In the genomic region with DNA sequence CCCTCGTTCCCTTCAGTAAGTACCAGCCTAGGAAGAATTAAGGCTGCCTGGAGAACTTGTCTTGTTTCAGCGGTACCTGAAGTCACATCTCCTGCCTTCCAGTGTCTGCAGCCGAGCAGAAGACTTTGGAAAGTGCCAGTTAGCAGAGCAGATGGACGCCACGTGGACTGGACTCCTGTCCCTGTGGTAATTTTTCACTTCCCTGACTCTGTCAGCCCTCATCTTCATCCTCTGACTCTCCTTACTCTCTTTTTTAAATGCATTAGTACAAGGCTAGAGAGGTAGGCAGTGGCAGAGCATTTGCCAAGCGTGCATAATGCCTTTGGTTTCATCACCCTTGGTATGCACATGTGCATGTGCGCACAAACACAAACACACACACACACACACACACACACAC, we compare ENCODE assay signal across 30 mouse cellular contexts. TPM values are rescaled to one million over a fixed set of nuclear protein-coding genes. Genes with fewer than 3 reads are reported as not detected.
DNase-seq lines count a peak whose midpoint lies in the region; ATAC-seq and TF ChIP-seq lines count a peak whose summit lies in the region.
"Had no signal": no experiment of that assay in that cellular context is flagged by ENCODE, and none has a peak within 500 bp of the region (broad histone marks: within the 10 kb centered on the region; RNA-seq: fewer than 3 reads in every experiment).

No protein-coding gene starts in this region.

- H3K27me3 ChIP-seq in cerebellum, adult 2 months (ENCODE audit: control insufficient read depth, insufficient read depth, low read length): no peaks in the 10 kb centered on the region
- no peaks in the 10 kb centered on the region for H3K27me3 ChIP-seq in stomach, postnatal 0 days (ENCODE audit: control insufficient read depth, insufficient read depth, low read length)
- no peaks in the 10 kb centered on the region for H3K27me3 ChIP-seq in kidney, embryonic 16.5 days (ENCODE audit: insufficient read depth, low read length)
- H3K27me3 ChIP-seq: embryonic facial prominence, embryonic 13.5 days; forebrain, embryonic 15.5 days; heart, embryonic 13.5 days; limb, embryonic 13.5 days; lung, embryonic 15.5 days; neural tube, embryonic 13.5 days had no signal

- WGBS in cerebellum, adult 2 months: 30% methylated on average over 7 of the region's 7 CpGs
- 83% methylated on average over 7 of the region's 7 CpGs for WGBS in stomach, postnatal 0 days
- WGBS in kidney, embryonic 16.5 days: 91% methylated on average over 7 of the region's 7 CpGs

- TF ChIP-seq EP300 in stomach, postnatal 0 days (optimal IDR thresholded peaks at IDR 0.05): no peak

- no peaks in the 10 kb centered on the region for H3K9me3 ChIP-seq in stomach, postnatal 0 days (ENCODE audit: control insufficient read depth, low read length)
- H3K9me3 ChIP-seq in kidney, embryonic 16.5 days (ENCODE audit: low read length): no peaks in the 10 kb centered on the region
- H3K9me3 ChIP-seq: embryonic facial prominence, embryonic 13.5 days; forebrain, embryonic 10.5 days; forebrain, embryonic 15.5 days; heart, embryonic 13.5 days; limb, embryonic 13.5 days; lung, embryonic 15.5 days; neural tube, embryonic 13.5 days had no signal

- no peak overlapping the region for H3K4me2 ChIP-seq in stomach, postnatal 0 days (replicated peaks; ENCODE audit: low read depth)
- H3K4me2 ChIP-seq in kidney, embryonic 16.5 days (replicated peaks; ENCODE audit: low read depth, low read length): no peak overlapping the region
- H3K4me2 ChIP-seq: embryonic facial prominence, embryonic 13.5 days; forebrain, embryonic 15.5 days; heart, embryonic 13.5 days; limb, embryonic 13.5 days; liver, embryonic 11.5 days; lung, embryonic 15.5 days; midbrain, embryonic 11.5 days; neural tube, embryonic 13.5 days had no signal

- H3K36me3 ChIP-seq in stomach, postnatal 0 days (ENCODE audit: control insufficient read depth, insufficient read depth, low read length): no peaks in the 10 kb centered on the region
- no peaks in the 10 kb centered on the region for H3K36me3 ChIP-seq in kidney, embryonic 16.5 days (ENCODE audit: insufficient read depth, low read length)
- H3K36me3 ChIP-seq: embryonic facial prominence, embryonic 13.5 days; forebrain, embryonic 10.5 days; forebrain, embryonic 15.5 days; heart, embryonic 13.5 days; limb, embryonic 13.5 days; lung, embryonic 15.5 days; neural tube, embryonic 13.5 days had no signal

- peak overlapping the region; percentile 98 for H3K27ac ChIP-seq in bone marrow macrophage, adult 2 months (ENCODE audit: insufficient read depth, low read depth, low read length)
- no peak overlapping the region for H3K27ac ChIP-seq in cerebellum, adult 2 months (ENCODE audit: insufficient read depth, low read length)
- no peak overlapping the region for H3K27ac ChIP-seq in stomach, postnatal 0 days (replicated peaks)
- H3K27ac ChIP-seq in kidney, embryonic 16.5 days (ENCODE audit: low read length): no peak overlapping the region
- H3K27ac ChIP-seq: embryonic facial prominence, embryonic 13.5 days; forebrain, embryonic 10.5 days; forebrain, embryonic 15.5 days; gastrocnemius, adult 2 months; heart, adult 2 months; heart, embryonic 13.5 days; limb, embryonic 13.5 days; lung, embryonic 15.5 days; neural tube, embryonic 13.5 days had no signal

- ATAC-seq in stomach, postnatal 0 days (ENCODE audit: low FRiP score, low TSS enrichment): no peak
- ATAC-seq in kidney, embryonic 16.5 days (ENCODE audit: low FRiP score, low TSS enrichment): no peak
- ATAC-seq: activated CD4-positive, CD25-positive, alpha-beta regulatory T cell, adult 4 months; forebrain, embryonic 15.5 days had no signal

- TF ChIP-seq POLR2A in bone marrow macrophage, adult 2 months (IDR thresholded peaks at IDR 0.05; ENCODE audit: borderline replicate concordance, low read depth, low read length): no peak
- no peak for TF ChIP-seq POLR2A in cerebellum, adult 2 months (IDR thresholded peaks at IDR 0.05; ENCODE audit: borderline replicate concordance, insufficient read depth, low read length)

- H3K4me3 ChIP-seq in bone marrow macrophage, adult 2 months (ENCODE audit: insufficient read depth, low read length): no peak overlapping the region
- H3K4me3 ChIP-seq in cerebellum, adult 2 months (replicated peaks; ENCODE audit: insufficient read depth, low read depth, low read length): no peak overlapping the region
- H3K4me3 ChIP-seq in stomach, postnatal 0 days (ENCODE audit: low read depth, low read length): no peak overlapping the region
- no peak overlapping the region for H3K4me3 ChIP-seq in kidney, embryonic 16.5 days (ENCODE audit: low read length)
- H3K4me3 ChIP-seq: embryonic facial prominence, embryonic 13.5 days; forebrain, embryonic 10.5 days; forebrain, embryonic 15.5 days; gastrocnemius, adult 2 months; heart, adult 2 months; heart, embryonic 13.5 days; limb, embryonic 13.5 days; lung, embryonic 15.5 days; neural tube, embryonic 13.5 days had no signal

- DNase-seq in brain, adult 2 months (ENCODE audit: low read depth, low spot score): peak; percentile 61
- peak; percentile 19 to 39 for DNase-seq in cerebellum, adult 2 months
- DNase-seq in cerebellum, postnatal 14 days: peak; percentile 63 to 75
- no peak for DNase-seq in gastrocnemius, postnatal 4 days (ENCODE audit: low spot score in 2 of 2)
- DNase-seq in urinary bladder, postnatal 10 days (ENCODE audit: low spot score): no peak
- DNase-seq in stomach, postnatal 0 days (ENCODE audit: low spot score): no peak
- DNase-seq: adrenal gland, adult 8-10 months; B cell, adult 2 months; gastrocnemius, adult 2 months; gastrocnemius, postnatal 36 days; heart, adult 2 months; heart, postnatal 10 days; kidney, adult 9 months; kidney, postnatal 14 days; layer of hippocampus, adult 9-11 months; right cerebral cortex, postnatal 25 days; thymus, adult 18-20 months; thymus, postnatal 4 days had no signal

- H3K4me1 ChIP-seq in bone marrow macrophage, adult 2 months (ENCODE audit: control insufficient read depth, insufficient read depth, low read length): peaks cover 64% of the 10 kb centered on the region
- 0 out of 2 replicates have a peak, but pooled peaks cover 3% of the 10 kb centered on the region for H3K4me1 ChIP-seq in cerebellum, adult 2 months (ENCODE audit: control insufficient read depth, insufficient read depth, low read length)
- H3K4me1 ChIP-seq in stomach, postnatal 0 days (replicated peaks; ENCODE audit: control insufficient read depth, insufficient read depth): no peaks in the 10 kb centered on the region
- H3K4me1 ChIP-seq in kidney, embryonic 16.5 days (ENCODE audit: insufficient read depth, low read length): 0 out of 2 replicates have a peak, but pooled peaks cover 3% of the 10 kb centered on the region
- H3K4me1 ChIP-seq: embryonic facial prominence, embryonic 13.5 days; forebrain, embryonic 15.5 days; heart, embryonic 13.5 days; limb, embryonic 13.5 days; lung, embryonic 15.5 days; neural tube, embryonic 13.5 days had no signal

- TF ChIP-seq CTCF in bone marrow macrophage, adult 2 months (IDR thresholded peaks at IDR 0.05; ENCODE audit: low read depth, low read length): no peak
- no peak for TF ChIP-seq CTCF in cerebellum, adult 2 months (IDR thresholded peaks at IDR 0.05; ENCODE audit: borderline replicate concordance, insufficient read depth, low read depth, low read length)
- TF ChIP-seq CTCF in stomach, postnatal 0 days (IDR thresholded peaks at IDR 0.05; ENCODE audit: low read depth): no peak

- H3K9ac ChIP-seq in stomach, postnatal 0 days (ENCODE audit: low read length): no peak overlapping the region
- no peak overlapping the region for H3K9ac ChIP-seq in kidney, embryonic 16.5 days (replicated peaks; ENCODE audit: low read length)
- H3K9ac ChIP-seq: embryonic facial prominence, embryonic 13.5 days; forebrain, embryonic 15.5 days; heart, embryonic 13.5 days; limb, embryonic 13.5 days; lung, embryonic 15.5 days; neural tube, embryonic 13.5 days had no signal

RNA-seq across cellular contexts. Expression of a gene that starts 8.0 kb away (rescaled TPM):
- polyA plus RNA-seq in bone marrow macrophage, adult 2 months (2012; ENCODE audit: insufficient read depth, insufficient read length, missing spikeins): 138 and 142 TPM in 2 replicates
- polyA plus RNA-seq in cerebellum, adult 2 months (2012; rRNA removed): 0.23 and 0.25 TPM in 2 replicates
- 1 to 10 TPM; 1.6 to 1.8 TPM for total RNA-seq in gastrocnemius, postnatal 4 days (2021)
- 0.98 and 1.4 TPM in 2 replicates for polyA plus RNA-seq in stomach, postnatal 0 days (2015; fragmentation: Nextera tagmentation; extraction: Ambion mirVana)
- 2.3 and 3.0 TPM in 2 replicates for polyA plus RNA-seq in kidney, embryonic 16.5 days (2015; fragmentation: Nextera tagmentation; extraction: Ambion mirVana)
- polyA plus RNA-seq: activated CD4-positive, CD25-positive, alpha-beta regulatory T cell, adult 4 months had no signal

Comparison
In these comparisons a context has a peak if more than half of its experiments do, and no peak if none do; other contexts are left out.
1. DNase-seq: peak in brain, adult 2 months (single experiment), cerebellum, adult 2 months (2 of 2) and cerebellum, postnatal 14 days (2 of 2); none in gastrocnemius, postnatal 4 days (0 of 2), urinary bladder, postnatal 10 days (single experiment) and stomach, postnatal 0 days (single experiment).
2. RNA of a gene that starts 8.0 kb away (polyA plus RNA-seq): 138 to 142 TPM in bone marrow macrophage, adult 2 months; 2.3 to 3.0 TPM in kidney, embryonic 16.5 days, 0.98 to 1.4 TPM in stomach, postnatal 0 days and 0.23 to 0.25 TPM in cerebellum, adult 2 months; every median in the first group is over 10 times any median in the second.